Comparison of ENCODE assay signal across 9 mouse cellular contexts in the genomic region with DNA sequence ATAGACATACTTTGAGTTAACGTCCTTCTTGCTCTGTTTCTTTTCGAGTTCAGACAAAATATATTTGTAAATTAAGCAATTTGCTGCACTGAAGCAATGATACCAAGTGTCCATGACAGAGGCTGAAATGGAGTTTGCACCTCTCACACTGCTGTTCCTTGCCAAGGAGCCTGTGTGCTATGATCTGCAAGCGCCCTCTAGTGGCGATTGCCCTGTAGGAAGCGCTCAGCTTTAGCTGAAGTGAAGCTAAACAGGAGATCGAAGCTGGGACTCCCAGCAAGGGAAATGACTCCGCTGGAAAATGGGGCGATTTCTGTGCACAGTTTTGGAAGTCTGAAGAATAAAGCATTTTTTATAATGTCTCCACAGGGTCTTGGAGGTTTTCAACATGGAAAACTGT.
A peak's percentile ranks its signal among the peaks of the same experiment; 100 is the strongest.
DNase-seq lines count a peak whose midpoint lies in the region; ATAC-seq lines count a peak whose summit lies in the region.
"Had no signal": no experiment of that assay in that cellular context is flagged by ENCODE, and none has a peak within 500 bp of the region (broad histone marks: within the 10 kb centered on the region; RNA-seq: fewer than 3 reads in every experiment).

No protein-coding gene starts in this region.

- H3K9me3 ChIP-seq in hindbrain, embryonic 13.5 days: no peaks in the 10 kb centered on the region; the same call in 1 of the 2 replicates
- H3K9me3 ChIP-seq: liver, embryonic 15.5 days had no signal

- ATAC-seq in hindbrain, embryonic 13.5 days (ENCODE audit: low FRiP score): peak; percentile 82; the same call in 1 of the 2 replicates

- no peaks in the 10 kb centered on the region for H3K4me1 ChIP-seq in hindbrain, embryonic 13.5 days (replicated peaks)
- H3K4me1 ChIP-seq: liver, embryonic 15.5 days had no signal

- H3K27ac ChIP-seq in hindbrain, embryonic 13.5 days: no peak overlapping the region
- H3K27ac ChIP-seq: liver, embryonic 15.5 days had no signal

- DNase-seq in Muller cell, postnatal 12 days (ENCODE audit: inconsistent ontology term): peak; percentile 42
- peak; percentile 70 for DNase-seq in cerebellum, adult 11-12 months
- peak; percentile 88 for DNase-seq in forelimb bud, embryonic 11.5 days (ENCODE audit: low read depth, low spot score)
- peak; percentile 71 for DNase-seq in layer of hippocampus, adult 9-11 months
- DNase-seq in lung, postnatal 36 days: peak; percentile 88
- peak; percentile 70 for DNase-seq in right cerebral cortex, adult 18-20 months
- DNase-seq in urinary bladder, postnatal 36 days (ENCODE audit: low spot score in 2 of 2): peak; percentile 47 to 73

- 5% methylated on average over 8 of the region's 8 CpGs for WGBS in hindbrain, embryonic 13.5 days

- H3K36me3 ChIP-seq in hindbrain, embryonic 13.5 days: no peaks in the 10 kb centered on the region
- H3K36me3 ChIP-seq: liver, embryonic 15.5 days had no signal

- H3K4me2 ChIP-seq in hindbrain, embryonic 13.5 days: no peak overlapping the region
- H3K4me2 ChIP-seq: liver, embryonic 15.5 days had no signal

- H3K4me3 ChIP-seq in hindbrain, embryonic 13.5 days: no peak overlapping the region
- H3K4me3 ChIP-seq: liver, embryonic 15.5 days had no signal

- H3K9ac ChIP-seq in hindbrain, embryonic 13.5 days: no peak overlapping the region
- H3K9ac ChIP-seq: liver, embryonic 15.5 days had no signal

- no peaks in the 10 kb centered on the region for H3K27me3 ChIP-seq in hindbrain, embryonic 13.5 days
- H3K27me3 ChIP-seq: liver, embryonic 15.5 days had no signal
